Mouse (Mus musculus) left cerebral cortex, postnatal 4 days (tissue): ENCODE data around the gene Tardbp. TPM values are rescaled to one million over a fixed set of nuclear protein-coding genes. Genes with fewer than 3 reads are reported as not detected.

ENCODE experiments used
- DNase-seq: peaks from one replicate; pipeline ENCODE4 v3.0.0-alpha.2; 2022
- intact Hi-C: fragments of 180-260 bp; cut with DNase I; formaldehyde crosslinking; loops from one replicate; pipeline ENCODE4 v1.15.1; 2025
- total RNA-seq, 2 experiments: library from RNA; stranded (reverse); gene quantifications; 2 replicates each; pipeline ENCODE4 v1.2.3; 2021

Gene Tardbp
- total RNA-seq, 2 experiments from 2014 or later = 263 to 324 TPM

- intact Hi-C loops = no loop called here
- no peak for DNase-seq
Measured at GRCm38 (mm10) chr4:148641121-148641520, 14.3 kb upstream of the Tardbp start.

- no peak for DNase-seq
- intact Hi-C loops = no loop called here
Measured at GRCm38 (mm10) chr4:148639455-148639854, 12.6 kb upstream of the Tardbp start.

GRCm38 (mm10) chr4:148638302-148638701 is 11.5 kb upstream of the Tardbp start:
- intact Hi-C loops = no loop called here
- DNase-seq = no peak

GRCm38 (mm10) chr4:148635309-148635708 is 8.5 kb upstream of the Tardbp start:
- DNase-seq = no peak
- intact Hi-C loops = no loop called here

- DNase-seq = no peak
Measured at GRCm38 (mm10) chr4:148633395-148634061, 6.7 kb upstream of the Tardbp start.

GRCm38 (mm10) chr4:148632013-148632692 is 5.3 kb upstream of the Tardbp start:
- intact Hi-C loops = no loop called here

More at GRCm38 (mm10) chr4:148633395-148634061, 6.7 kb upstream of the Tardbp start:
- intact Hi-C loops = no loop called here

GRCm38 (mm10) chr4:148627246-148627645 is 427 bp upstream of the Tardbp start:
- DNase-seq = no peak
- intact Hi-C loops = no loop called here

More at GRCm38 (mm10) chr4:148632013-148632692, 5.3 kb upstream of the Tardbp start:
- no peak for DNase-seq

- intact Hi-C loops = no loop called here
- peak; percentile 39 for DNase-seq
Measured at GRCm38 (mm10) chr4:148625756-148626622, 830 bp downstream of the Tardbp start.

GRCm38 (mm10) chr4:148625010-148625409 is 1.8 kb downstream of the Tardbp start:
- intact Hi-C loops = no loop called here
- no peak for DNase-seq

GRCm38 (mm10) chr4:148623609-148624008 is 3.2 kb downstream of the Tardbp start:
- DNase-seq = no peak
- intact Hi-C loops = no loop called here

- intact Hi-C loops = no loop called here
- no peak for DNase-seq
Measured at GRCm38 (mm10) chr4:148622485-148622884, 4.3 kb downstream of the Tardbp start.

- DNase-seq = no peak
- intact Hi-C loops = no loop called here
Measured at GRCm38 (mm10) chr4:148620718-148621117, 6.1 kb downstream of the Tardbp start.

- no peak for DNase-seq
- intact Hi-C loops = no loop called here
Measured at GRCm38 (mm10) chr4:148619805-148620204, 7.0 kb downstream of the Tardbp start.

- DNase-seq = no peak
- intact Hi-C loops = no loop called here
Measured at GRCm38 (mm10) chr4:148613738-148614137, 13.1 kb downstream of the Tardbp start.

GRCm38 (mm10) chr4:148612557-148612956 is 14.3 kb downstream of the Tardbp start:
- intact Hi-C loops = no loop called here
- no peak for DNase-seq

- intact Hi-C loops = no loop called here
- DNase-seq = no peak
Measured at GRCm38 (mm10) chr4:148610631-148611364, 16.0 kb downstream of the Tardbp start.

- intact Hi-C loops = no loop called here
- no peak for DNase-seq
Measured at GRCm38 (mm10) chr4:148609805-148610204, 17.0 kb downstream of the Tardbp start.

- intact Hi-C loops = no loop called here
- peak; percentile 78 for DNase-seq
Measured at GRCm38 (mm10) chr4:148607758-148608157, 19.1 kb downstream of the Tardbp start.

GRCm38 (mm10) chr4:148604541-148605165 is 22.2 kb downstream of the Tardbp start:
- intact Hi-C loops = no loop called here
- peak; percentile 66 for DNase-seq

- intact Hi-C loops = no loop called here
- DNase-seq = no peak
Measured at GRCm38 (mm10) chr4:148604141-148604540, 22.7 kb downstream of the Tardbp start.
